Mouse (Mus musculus) G1E (cell line): ENCODE results near the gene Mecr. TPM values are rescaled to one million over a fixed set of nuclear protein-coding genes. Genes with fewer than 3 reads are reported as not detected.

Experiments used
- ATAC-seq: 2 replicates; pipeline ENCODE4 v1.8.0; 2016; ENCODE audit warnings: mild to moderate bottlenecking; ENCODE audit not compliant: insufficient number of reproducible peaks, poor library complexity, low FRiP score, severe bottlenecking; ENCODE audit errors: extremely low read depth
- DNase-seq: peaks from one replicate; pipeline ENCODE4 v3.0.0; 2012; ENCODE audit warnings: low spot score
- H3K27me3 ChIP-seq: 2 replicates; pipeline ENCODE4 v1.6.1; 2012; ENCODE audit warnings: mild to moderate bottlenecking, low read length, inconsistent platforms; ENCODE audit not compliant: insufficient read depth
- H3K36me3 ChIP-seq: replicated peaks from 2 replicates; pipeline ENCODE3; 2012; ENCODE audit warnings: mild to moderate bottlenecking, inconsistent platforms
- H3K4me1 ChIP-seq: 2 replicates; pipeline ENCODE4 v1.6.1; 2012; ENCODE audit warnings: low read depth, low read length, inconsistent platforms, mixed read lengths; ENCODE audit not compliant: insufficient read depth
- H3K4me3 ChIP-seq: 2 replicates; pipeline ENCODE4 v1.5.1; 2012; ENCODE audit warnings: low read depth, mild to moderate bottlenecking, inconsistent platforms, low read length, moderate library complexity, mixed read lengths
- H3K9me3 ChIP-seq: replicated peaks from 2 replicates; pipeline ENCODE4 v1.6.1; 2012; ENCODE audit warnings: inconsistent platforms
- CTCF ChIP-seq: IDR thresholded peaks from 2 replicates; pipeline ENCODE4 v1.5.1; 2012; ENCODE audit warnings: low read depth, low read length, inconsistent platforms, mixed read lengths
- GATA1 ChIP-seq: IDR thresholded peaks from 2 replicates; pipeline ENCODE4 v1.6.1; 2012; ENCODE audit warnings: borderline replicate concordance, low read length, inconsistent platforms, mixed read lengths
- GATA2 ChIP-seq: IDR thresholded peaks from 2 replicates; pipeline ENCODE4 v1.6.1; 2012; ENCODE audit warnings: low read depth, low read length, inconsistent platforms, borderline replicate concordance
- POLR2AphosphoS5 ChIP-seq: IDR thresholded peaks from 2 replicates; pipeline ENCODE4 v1.6.1; 2012; ENCODE audit warnings: low read depth, low read length, inconsistent platforms; ENCODE audit not compliant: insufficient replicate concordance
- TAL1 ChIP-seq: conservative IDR thresholded peaks from 2 replicates; pipeline ENCODE4 v1.6.1; 2012; ENCODE audit warnings: low read depth, low read length, inconsistent platforms, mixed read lengths
- polyA plus RNA-seq: library from polyadenylated mRNA; stranded (reverse); fragments of >175 nt; gene quantifications from 2 replicates; pipeline ENCODE4 v1.2.3, GENCODE M21; 2012
- total RNA-seq, 2 experiments: library from RNA; stranded (forward) in 1 of 2; stranded (reverse) in 1 of 2; fragments of 200-1000 nt in 1 of 2; fragments of >200 nt in 1 of 2; fragmentation: Nextera tagmentation in 1 of 2; gene quantifications; 2 replicates each; pipeline ENCODE4 v1.2.3; 2014 to 2017

The Mecr gene
- total and polyA plus RNA-seq, 3 experiments: 32.3 to 50.6 (median 38.0) TPM

GRCm38 (mm10) chr4:131879692-131880091 is 36.4 kb downstream of the Mecr start:
- Histone ChIP-seq H3K4me1 (peaks cover 56% of the 10 kb centered on the region), H3K27me3 (no peaks in the 10 kb centered on the region), H3K9me3 (no peaks in the 10 kb centered on the region), H3K36me3 (peaks cover 55% of the 10 kb centered on the region), H3K4me3 (no peak overlapping the region)
- DNase-seq (no peak), ATAC-seq (no peak)
- no peak for TF ChIP-seq CTCF
- no peak for TF ChIP-seq GATA2
- no peak for TF ChIP-seq POLR2AphosphoS5
- no peak for TF ChIP-seq TAL1
- TF ChIP-seq GATA1: no peak

GRCm38 (mm10) chr4:131881306-131881705 is 38.0 kb downstream of the Mecr start:
- H3K4me3 ChIP-seq: no peak overlapping the region
- H3K36me3 ChIP-seq: peaks cover 68% of the 10 kb centered on the region
- TF ChIP-seq CTCF (no peak), TAL1 (no peak), GATA2 (no peak)
- no peak for DNase-seq
- H3K4me1 ChIP-seq: peaks cover 45% of the 10 kb centered on the region
- no peak for ATAC-seq
- H3K27me3 ChIP-seq: no peaks in the 10 kb centered on the region
- H3K9me3 ChIP-seq: no peaks in the 10 kb centered on the region

- no peaks in the 10 kb centered on the region for H3K9me3 ChIP-seq
- TF ChIP-seq TAL1 (no peak), GATA1 (no peak), GATA2 (no peak), POLR2AphosphoS5 (no peak), CTCF (no peak)
- H3K4me3 ChIP-seq: no peak overlapping the region
- DNase-seq: no peak
- no peak for ATAC-seq
- no peaks in the 10 kb centered on the region for H3K27me3 ChIP-seq
- peaks cover 75% of the 10 kb centered on the region for H3K36me3 ChIP-seq
- peaks cover 39% of the 10 kb centered on the region for H3K4me1 ChIP-seq
Observed at GRCm38 (mm10) chr4:131883571-131883970, 40.3 kb downstream of the Mecr start.

- no peak overlapping the region for H3K4me3 ChIP-seq
- no peaks in the 10 kb centered on the region for H3K27me3 ChIP-seq
- DNase-seq (no peak), ATAC-seq (no peak)
- TF ChIP-seq POLR2AphosphoS5: no peak
- TF ChIP-seq CTCF: no peak
- TF ChIP-seq GATA2: no peak
- no peak for TF ChIP-seq GATA1
- no peak for TF ChIP-seq TAL1
- peaks cover 81% of the 10 kb centered on the region for H3K36me3 ChIP-seq
- H3K9me3 ChIP-seq: no peaks in the 10 kb centered on the region
- H3K4me1 ChIP-seq: peaks cover 39% of the 10 kb centered on the region
Observed at GRCm38 (mm10) chr4:131885376-131885775, 42.1 kb downstream of the Mecr start.

GRCm38 (mm10) chr4:131888564-131888963 is 45.3 kb downstream of the Mecr start:
- ATAC-seq: no peak
- H3K4me1 ChIP-seq: peaks cover 30% of the 10 kb centered on the region
- peaks cover 95% of the 10 kb centered on the region for H3K36me3 ChIP-seq

GRCm38 (mm10) chr4:131890692-131891091 is 47.4 kb downstream of the Mecr start:
- Histone ChIP-seq H3K4me1 (peaks cover 29% of the 10 kb centered on the region), H3K36me3 (peaks cover 92% of the 10 kb centered on the region), H3K4me3 (no peak overlapping the region), H3K9me3 (no peaks in the 10 kb centered on the region), H3K27me3 (no peaks in the 10 kb centered on the region)
- ATAC-seq: no peak
- TF ChIP-seq GATA1: no peak
- TF ChIP-seq TAL1: no peak
- TF ChIP-seq CTCF: no peak
- DNase-seq: no peak

More at GRCm38 (mm10) chr4:131888564-131888963, 45.3 kb downstream of the Mecr start:
- DNase-seq: no peak
- TF ChIP-seq CTCF: no peak
- Histone ChIP-seq H3K27me3 (no peaks in the 10 kb centered on the region), H3K4me3 (no peak overlapping the region), H3K9me3 (no peaks in the 10 kb centered on the region)

GRCm38 (mm10) chr4:131897109-131897508 is 53.8 kb downstream of the Mecr start:
- ATAC-seq (no peak), DNase-seq (no peak)
- Histone ChIP-seq H3K4me3 (no peak overlapping the region), H3K27me3 (no peaks in the 10 kb centered on the region; the same call in 1 of the 2 replicates), H3K36me3 (peaks cover 82% of the 10 kb centered on the region), H3K9me3 (no peaks in the 10 kb centered on the region), H3K4me1 (no peaks in the 10 kb centered on the region)
- no peak for TF ChIP-seq TAL1
- no peak for TF ChIP-seq GATA1
- no peak for TF ChIP-seq GATA2
- TF ChIP-seq POLR2AphosphoS5: no peak
- no peak for TF ChIP-seq CTCF
